Mouse (Mus musculus): Measurements from ENCODE around the gene Gm49711.
A peak's percentile ranks its signal among the peaks of the same experiment; 100 is the strongest.

DNA sequence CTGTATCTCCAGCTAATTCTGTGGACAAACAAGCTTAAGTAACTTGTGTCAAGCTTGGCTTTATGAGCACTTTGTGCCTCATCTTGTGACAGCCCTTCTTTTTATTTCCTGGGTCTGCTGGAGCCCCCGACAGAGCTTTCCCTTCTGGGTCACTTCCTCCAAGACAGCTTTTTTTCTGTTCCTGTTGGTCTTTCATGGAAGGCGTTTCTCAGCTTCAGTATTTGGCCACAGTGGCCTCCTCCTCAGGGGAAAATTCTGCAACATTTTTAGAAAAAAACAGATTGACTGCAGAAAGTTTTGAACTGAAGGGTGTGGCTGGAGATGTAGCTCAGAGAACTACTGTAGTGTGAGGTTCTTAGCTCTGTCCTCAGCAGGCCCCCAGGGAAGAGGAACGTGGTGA is 31.1 kb downstream of the Gm49711 start:
- TF ChIP-seq ZNF384 (IDR thresholded peaks at IDR 0.05; ENCODE audit: low read depth, low read length) (peak; percentile 63), ETS1 (conservative IDR thresholded peaks at IDR 0.05; ENCODE audit: low read depth, low read length) (no peak), E2F4 (IDR thresholded peaks at IDR 0.05; ENCODE audit: insufficient replicate concordance, low read depth, low read length) (no peak)
